Mouse (Mus musculus) stomach, postnatal 0 days (tissue): ENCODE results near the gene Kremen1. TPM values are rescaled to one million over a fixed set of nuclear protein-coding genes. Genes with fewer than 3 reads are reported as not detected.

Experiments
- ATAC-seq: fragments of 200-750 bp; cut with Nextera tagmentation; 2 replicates; pipeline ENCODE4 v1.8.0; 2017; ENCODE audit not compliant: low FRiP score, low TSS enrichment
- DNase-seq: peaks from one replicate; pipeline ENCODE4 v3.0.0-alpha.2; 2016; ENCODE audit warnings: low spot score
- H3K27ac ChIP-seq: fragments of 300-500 bp; sonication (generic); replicated peaks from 2 replicates; pipeline ENCODE4 v1.5.1; 2014; ENCODE audit warnings: mild to moderate bottlenecking, control low read depth
- H3K27me3 ChIP-seq: fragments of 300-500 bp; sonication (generic); 2 replicates; pipeline ENCODE4 v1.6.1; 2014; ENCODE audit warnings: low read length; ENCODE audit not compliant: control insufficient read depth, insufficient read depth
- H3K36me3 ChIP-seq: fragments of 300-500 bp; sonication (generic); 2 replicates; pipeline ENCODE4 v1.6.1; 2014; ENCODE audit warnings: low read length, mixed read lengths; ENCODE audit not compliant: control insufficient read depth, insufficient read depth
- H3K4me1 ChIP-seq: fragments of 300-500 bp; sonication (generic); replicated peaks from 2 replicates; pipeline ENCODE4 v1.6.1; 2014; ENCODE audit warnings: antibody characterized with exemption; ENCODE audit not compliant: control insufficient read depth, insufficient read depth
- H3K4me2 ChIP-seq: fragments of 300-500 bp; sonication (generic); replicated peaks from 2 replicates; pipeline ENCODE4 v1.6.1; 2014; ENCODE audit warnings: low read depth, mild to moderate bottlenecking, control low read depth, moderate library complexity
- H3K4me3 ChIP-seq: fragments of 300-500 bp; sonication (generic); 2 replicates; pipeline ENCODE4 v1.5.1; 2014; ENCODE audit warnings: low read depth, low read length, control low read depth
- H3K9ac ChIP-seq: fragments of 300-500 bp; sonication (generic); 2 replicates; pipeline ENCODE4 v1.6.1; 2014; ENCODE audit warnings: mild to moderate bottlenecking, low read length, control low read depth, mixed read lengths
- H3K9me3 ChIP-seq: fragments of 300-500 bp; sonication (generic); 2 replicates; pipeline ENCODE4 v1.6.1; 2016; ENCODE audit warnings: low read length; ENCODE audit not compliant: control insufficient read depth
- CTCF ChIP-seq: IDR thresholded peaks from 2 replicates; pipeline ENCODE4 v1.5.1; 2016; ENCODE audit warnings: antibody characterized with exemption, low read depth, mild to moderate bottlenecking, moderate library complexity
- EP300 ChIP-seq: optimal IDR thresholded peaks from 2 replicates; pipeline ENCODE3; 2016; ENCODE audit warnings: antibody characterized with exemption
- WGBS: fragments of 180-500 bp; shearing (Covaris S2); extraction: QIAGEN DNeasy Blood & Tissue Kit; methylation state at CpG from one replicate; pipeline ENCODE4 v1.1.7; 2014; 5-methylcytosine and 5-hydroxymethylcytosine counted together
- polyA plus RNA-seq: library from polyadenylated mRNA; unstranded; fragments of >200 nt; fragmentation: Nextera tagmentation; extraction: Ambion mirVana; gene quantifications from 2 replicates; pipeline ENCODE4 v1.2.1, GENCODE M21; 2015

The Kremen1 gene
- polyA plus RNA-seq, 1 experiment from 2014 or later, result 12.7 TPM

GRCm38 (mm10) chr11:5219910-5220447 lies 41.4 kb downstream of the Kremen1 start:
- H3K27ac ChIP-seq, result no peak overlapping the region; the same call in 1 of the 2 replicates
- no peaks in the 10 kb centered on the region for H3K27me3 ChIP-seq
- no peak overlapping the region for H3K9ac ChIP-seq
- H3K9me3 ChIP-seq, result no peaks in the 10 kb centered on the region
- ATAC-seq, result no peak
- H3K4me3 ChIP-seq, result no peak overlapping the region
- 24% methylated on average over 6 of the region's 6 CpGs for WGBS
- H3K4me2 ChIP-seq, result no peak overlapping the region
- no peak for TF ChIP-seq EP300
- TF ChIP-seq CTCF, result no peak
- no peaks in the 10 kb centered on the region for H3K4me1 ChIP-seq
- no peaks in the 10 kb centered on the region for H3K36me3 ChIP-seq
- no peak for DNase-seq

- Histone ChIP-seq H3K36me3 (no peaks in the 10 kb centered on the region), H3K27me3 (no peaks in the 10 kb centered on the region), H3K4me1 (no peaks in the 10 kb centered on the region), H3K4me3 (no peak overlapping the region), H3K9ac (no peak overlapping the region), H3K27ac (no peak overlapping the region), H3K9me3 (no peaks in the 10 kb centered on the region), H3K4me2 (no peak overlapping the region)
- TF ChIP-seq CTCF (no peak), EP300 (no peak)
- no peak for ATAC-seq
- WGBS, result 82% methylated on average over 4 of the region's 4 CpGs
- no peak for DNase-seq
Measured at GRCm38 (mm10) chr11:5219371-5219770, 42.0 kb downstream of the Kremen1 start.

- WGBS, result 79% methylated on average over 14 of the region's 14 CpGs
- Histone ChIP-seq H3K4me1 (no peaks in the 10 kb centered on the region), H3K4me2 (no peak overlapping the region), H3K4me3 (no peak overlapping the region), H3K27me3 (no peaks in the 10 kb centered on the region), H3K36me3 (peaks cover 3% of the 10 kb centered on the region; the same call in 1 of the 2 replicates), H3K9ac (no peak overlapping the region), H3K27ac (no peak overlapping the region), H3K9me3 (no peaks in the 10 kb centered on the region)
- ATAC-seq (no peak), DNase-seq (no peak)
- no peak for TF ChIP-seq CTCF
- TF ChIP-seq EP300, result no peak
Measured at GRCm38 (mm10) chr11:5215401-5216187, 45.8 kb downstream of the Kremen1 start.

- H3K4me3 ChIP-seq, result no peak overlapping the region
- 76% methylated on average over 6 of the region's 6 CpGs for WGBS
- no peaks in the 10 kb centered on the region for H3K27me3 ChIP-seq
- peaks cover 8% of the 10 kb centered on the region for H3K36me3 ChIP-seq
- H3K9me3 ChIP-seq, result no peaks in the 10 kb centered on the region
- no peak overlapping the region for H3K27ac ChIP-seq
- no peak overlapping the region for H3K4me2 ChIP-seq
- ATAC-seq (no peak), DNase-seq (no peak)
- H3K9ac ChIP-seq, result no peak overlapping the region
- H3K4me1 ChIP-seq, result no peaks in the 10 kb centered on the region
- TF ChIP-seq EP300 (no peak), CTCF (no peak)
Measured at GRCm38 (mm10) chr11:5214483-5215040, 46.8 kb downstream of the Kremen1 start.

GRCm38 (mm10) chr11:5203054-5203453 lies 58.3 kb downstream of the Kremen1 start:
- H3K4me3 ChIP-seq, result no peak overlapping the region
- no peaks in the 10 kb centered on the region for H3K27me3 ChIP-seq
- H3K9ac ChIP-seq, result no peak overlapping the region
- TF ChIP-seq CTCF (no peak), EP300 (no peak)
- 89% methylated on average over 6 of the region's 6 CpGs for WGBS
- H3K4me2 ChIP-seq, result no peak overlapping the region
- H3K27ac ChIP-seq, result no peak overlapping the region
- no peaks in the 10 kb centered on the region for H3K9me3 ChIP-seq
- ATAC-seq (no peak), DNase-seq (no peak)
- no peaks in the 10 kb centered on the region for H3K4me1 ChIP-seq
- H3K36me3 ChIP-seq, result peaks cover 11% of the 10 kb centered on the region
